Mouse (Mus musculus) hindbrain, postnatal 0 days (tissue): Measurements from ENCODE around the gene Thsd7a. TPM values are rescaled to one million over a fixed set of nuclear protein-coding genes. Genes with fewer than 3 reads are reported as not detected.

Experiments used
- ATAC-seq: fragments of 200-750 bp; cut with Nextera tagmentation; 2 replicates; pipeline ENCODE4 v1.8.0; 2017; ENCODE audit warnings: mild to moderate bottlenecking, moderate TSS enrichment, moderate library complexity
- DNase-seq: peaks from one replicate; pipeline ENCODE4 v3.0.0-alpha.2; 2015; ENCODE audit warnings: low spot score
- H3K27ac ChIP-seq: fragments of 300-500 bp; sonication (generic); 2 replicates; pipeline ENCODE4 v1.5.1; 2014; ENCODE audit warnings: mild to moderate bottlenecking
- H3K27me3 ChIP-seq: fragments of 300-500 bp; sonication (generic); 2 replicates; pipeline ENCODE4 v1.6.1; 2014; ENCODE audit warnings: low read length, mixed read lengths; ENCODE audit not compliant: insufficient read depth
- H3K36me3 ChIP-seq: fragments of 300-500 bp; sonication (generic); 2 replicates; pipeline ENCODE4 v1.6.1; 2014; ENCODE audit warnings: low read length, mixed read lengths; ENCODE audit not compliant: insufficient read depth
- H3K4me1 ChIP-seq: fragments of 300-500 bp; sonication (generic); 2 replicates; pipeline ENCODE4 v1.6.1; 2014; ENCODE audit warnings: antibody characterized with exemption, low read length, mixed read lengths; ENCODE audit not compliant: insufficient read depth
- H3K4me2 ChIP-seq: fragments of 300-500 bp; sonication (generic); 2 replicates; pipeline ENCODE4 v1.6.1; 2014; ENCODE audit warnings: low read depth, mild to moderate bottlenecking, low read length, moderate library complexity, mixed read lengths
- H3K4me3 ChIP-seq: fragments of 300-500 bp; sonication (generic); 2 replicates; pipeline ENCODE4 v1.5.1; 2014; ENCODE audit warnings: low read length
- H3K9ac ChIP-seq: fragments of 300-500 bp; sonication (generic); replicated peaks from 2 replicates; pipeline ENCODE4 v1.6.1; 2014; ENCODE audit warnings: mild to moderate bottlenecking, low read length, moderate library complexity, mixed read lengths
- H3K9me3 ChIP-seq: fragments of 300-500 bp; sonication (generic); 2 replicates; pipeline ENCODE4 v1.6.1; 2016; ENCODE audit warnings: low read length, mixed read lengths
- CTCF ChIP-seq: IDR thresholded peaks from 2 replicates; pipeline ENCODE4 v1.5.1; 2016; ENCODE audit warnings: antibody characterized with exemption, control low read depth, low read depth
- WGBS: fragments of 180-500 bp; shearing (Covaris S2); extraction: QIAGEN DNeasy Blood & Tissue Kit; methylation state at CpG from one replicate; pipeline ENCODE4 v1.1.7; 2014; 5-methylcytosine and 5-hydroxymethylcytosine counted together
- polyA plus RNA-seq: library from polyadenylated mRNA; unstranded; fragments of >200 nt; fragmentation: Nextera tagmentation; extraction: Ambion mirVana; gene quantifications from 2 replicates; pipeline ENCODE4 v1.2.1, GENCODE M21; 2015
- total RNA-seq: library from RNA; depleted of rRNA; stranded (reverse); fragments of >200 nt; gene quantifications from 2 replicates; pipeline ENCODE4 v1.2.3, GENCODE M21; 2014

Thsd7a gene
- total and polyA plus RNA-seq, 2 experiments from 2014 or later = 16.5 to 20.8 TPM

GRCm38 (mm10) chr6:12381136-12381778 is 368.0 kb downstream of the Thsd7a start:
- Histone ChIP-seq H3K9me3 (no peaks in the 10 kb centered on the region), H3K9ac (no peak overlapping the region), H3K36me3 (no peaks in the 10 kb centered on the region), H3K27ac (no peak overlapping the region), H3K4me1 (no peaks in the 10 kb centered on the region), H3K4me3 (no peak overlapping the region), H3K27me3 (no peaks in the 10 kb centered on the region), H3K4me2 (no peak overlapping the region)
- 32% methylated on average over 6 of the region's 6 CpGs for WGBS
- peak; percentile 86 for DNase-seq
- peak; percentile 92 for ATAC-seq
- TF ChIP-seq CTCF = no peak

- Histone ChIP-seq H3K4me3 (no peak overlapping the region), H3K9me3 (no peaks in the 10 kb centered on the region), H3K36me3 (no peaks in the 10 kb centered on the region), H3K9ac (no peak overlapping the region), H3K4me2 (no peak overlapping the region), H3K27me3 (no peaks in the 10 kb centered on the region), H3K27ac (no peak overlapping the region), H3K4me1 (no peaks in the 10 kb centered on the region)
- no peak for TF ChIP-seq CTCF
- 51% methylated on average over 2 of the region's 2 CpGs for WGBS
- ATAC-seq = peak; percentile 22; the same call in 1 of the 2 replicates
- no peak for DNase-seq
Measured at GRCm38 (mm10) chr6:12380717-12381116, 368.5 kb downstream of the Thsd7a start.

- DNase-seq (no peak), ATAC-seq (no peak)
- Histone ChIP-seq H3K4me2 (no peak overlapping the region), H3K9ac (no peak overlapping the region), H3K27ac (no peak overlapping the region), H3K36me3 (no peaks in the 10 kb centered on the region), H3K4me3 (no peak overlapping the region), H3K27me3 (no peaks in the 10 kb centered on the region), H3K4me1 (no peaks in the 10 kb centered on the region), H3K9me3 (no peaks in the 10 kb centered on the region)
- no peak for TF ChIP-seq CTCF
- 69% methylated on average over 2 of the region's 2 CpGs for WGBS
Measured at GRCm38 (mm10) chr6:12358737-12359136, 390.5 kb downstream of the Thsd7a start.

GRCm38 (mm10) chr6:12353573-12353972 is 395.6 kb downstream of the Thsd7a start:
- TF ChIP-seq CTCF = no peak
- H3K9me3 ChIP-seq = no peaks in the 10 kb centered on the region
- H3K36me3 ChIP-seq = no peaks in the 10 kb centered on the region
- DNase-seq (no peak), ATAC-seq (no peak)
- H3K9ac ChIP-seq = no peak overlapping the region
- WGBS = 67% methylated on average over 2 of the region's 2 CpGs
- no peak overlapping the region for H3K4me3 ChIP-seq
- H3K4me1 ChIP-seq = no peaks in the 10 kb centered on the region
- no peak overlapping the region for H3K27ac ChIP-seq
- H3K4me2 ChIP-seq = no peak overlapping the region
- no peaks in the 10 kb centered on the region for H3K27me3 ChIP-seq

GRCm38 (mm10) chr6:12352165-12352719 is 397.0 kb downstream of the Thsd7a start:
- Histone ChIP-seq H3K9me3 (no peaks in the 10 kb centered on the region), H3K4me3 (no peak overlapping the region), H3K36me3 (no peaks in the 10 kb centered on the region), H3K27me3 (no peaks in the 10 kb centered on the region), H3K9ac (no peak overlapping the region), H3K27ac (no peak overlapping the region), H3K4me2 (no peak overlapping the region), H3K4me1 (no peaks in the 10 kb centered on the region)
- DNase-seq = no peak
- no peak for ATAC-seq
- 68% methylated on average over 9 of the region's 9 CpGs for WGBS
- TF ChIP-seq CTCF = no peak

GRCm38 (mm10) chr6:12350753-12351152 is 398.5 kb downstream of the Thsd7a start:
- TF ChIP-seq CTCF = peak; percentile 66
- Histone ChIP-seq H3K4me2 (peak overlapping the region; percentile 23), H3K4me1 (no peaks in the 10 kb centered on the region), H3K9ac (no peak overlapping the region), H3K27ac (no peak overlapping the region), H3K27me3 (no peaks in the 10 kb centered on the region), H3K36me3 (no peaks in the 10 kb centered on the region), H3K4me3 (no peak overlapping the region), H3K9me3 (no peaks in the 10 kb centered on the region)
- DNase-seq (peak; percentile 83), ATAC-seq (0 out of 2 replicates have a peak, but pooled peaks have one; percentile 40)
- 26% methylated on average over 5 of the region's 5 CpGs for WGBS

GRCm38 (mm10) chr6:12349105-12349759 is 400.0 kb downstream of the Thsd7a start:
- Histone ChIP-seq H3K4me2 (no peak overlapping the region), H3K9me3 (no peaks in the 10 kb centered on the region), H3K4me1 (no peaks in the 10 kb centered on the region), H3K27me3 (no peaks in the 10 kb centered on the region), H3K36me3 (no peaks in the 10 kb centered on the region), H3K9ac (no peak overlapping the region), H3K27ac (no peak overlapping the region), H3K4me3 (no peak overlapping the region)
- ATAC-seq = no peak
- WGBS = 59% methylated on average over 3 of the region's 3 CpGs
- DNase-seq = no peak
- TF ChIP-seq CTCF = no peak
